Mouse (Mus musculus) left cerebral cortex, postnatal 4 days (tissue): ENCODE data around the gene Parp14. TPM values are rescaled to one million over a fixed set of nuclear protein-coding genes. Genes with fewer than 3 reads are reported as not detected.
A peak's percentile ranks its signal among the peaks of the same experiment; 100 is the strongest.
"Not testable (repeated sequence)": the region's sequence is repeated elsewhere in the genome, so short reads cannot be mapped to it uniquely, and the experiment has no call there.

Source experiments
- DNase-seq: peaks from one replicate; pipeline ENCODE4 v3.0.0-alpha.2; 2022
- intact Hi-C: fragments of 180-260 bp; cut with DNase I; formaldehyde crosslinking; loops from one replicate; pipeline ENCODE4 v1.15.1; 2025
- total RNA-seq, 2 experiments: library from RNA; stranded (reverse); gene quantifications; 2 replicates each; pipeline ENCODE4 v1.2.3; 2021

The Parp14 gene
- total RNA-seq = 1 to 10 TPM in 1 of 2 experiments, under 1 TPM in 1; 0.60 to 1.3 TPM

DNA sequence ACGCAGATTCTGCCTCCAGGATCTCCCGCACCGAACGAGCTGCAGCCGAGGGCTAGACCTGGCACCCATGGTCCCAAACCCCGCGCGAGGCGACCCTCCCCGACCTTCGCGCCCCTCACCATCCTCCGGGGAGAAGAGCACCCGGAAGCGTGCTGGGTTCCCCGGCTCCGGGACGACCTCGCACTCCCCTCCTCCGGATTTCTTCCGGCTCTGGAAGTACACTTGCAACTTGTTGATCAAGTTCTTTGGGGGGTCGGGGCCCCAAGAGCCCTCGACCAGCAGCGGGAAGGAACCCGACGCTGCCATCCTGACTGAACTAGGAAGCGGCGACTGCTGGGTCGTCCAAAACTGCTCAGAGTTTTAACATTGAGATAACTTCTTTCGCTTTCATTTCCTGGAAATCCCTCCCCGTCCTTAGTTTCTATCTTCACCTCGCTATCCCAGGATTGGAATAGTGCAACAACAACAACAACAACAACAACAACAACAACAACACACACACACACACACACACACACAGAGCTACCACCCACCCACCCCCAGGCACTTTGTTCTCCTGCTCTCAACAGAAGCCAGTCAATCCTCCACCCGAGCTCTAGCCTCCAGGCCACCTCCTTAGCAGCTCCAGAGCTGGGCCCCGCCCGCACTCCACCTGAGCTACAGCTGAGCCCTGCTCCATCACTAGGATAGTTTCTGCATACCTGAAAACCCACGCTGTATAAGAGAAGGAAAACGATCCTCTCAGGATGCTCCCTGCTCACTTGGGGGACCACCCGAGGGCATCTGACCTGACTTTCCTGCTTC is at the start of gene Parp14:
TSS of gene Parp14 (minus strand) at position 497 of the 804 bp plus-strand sequence.
- intact Hi-C loops = no loop called here
- DNase-seq = no peak

DNA sequence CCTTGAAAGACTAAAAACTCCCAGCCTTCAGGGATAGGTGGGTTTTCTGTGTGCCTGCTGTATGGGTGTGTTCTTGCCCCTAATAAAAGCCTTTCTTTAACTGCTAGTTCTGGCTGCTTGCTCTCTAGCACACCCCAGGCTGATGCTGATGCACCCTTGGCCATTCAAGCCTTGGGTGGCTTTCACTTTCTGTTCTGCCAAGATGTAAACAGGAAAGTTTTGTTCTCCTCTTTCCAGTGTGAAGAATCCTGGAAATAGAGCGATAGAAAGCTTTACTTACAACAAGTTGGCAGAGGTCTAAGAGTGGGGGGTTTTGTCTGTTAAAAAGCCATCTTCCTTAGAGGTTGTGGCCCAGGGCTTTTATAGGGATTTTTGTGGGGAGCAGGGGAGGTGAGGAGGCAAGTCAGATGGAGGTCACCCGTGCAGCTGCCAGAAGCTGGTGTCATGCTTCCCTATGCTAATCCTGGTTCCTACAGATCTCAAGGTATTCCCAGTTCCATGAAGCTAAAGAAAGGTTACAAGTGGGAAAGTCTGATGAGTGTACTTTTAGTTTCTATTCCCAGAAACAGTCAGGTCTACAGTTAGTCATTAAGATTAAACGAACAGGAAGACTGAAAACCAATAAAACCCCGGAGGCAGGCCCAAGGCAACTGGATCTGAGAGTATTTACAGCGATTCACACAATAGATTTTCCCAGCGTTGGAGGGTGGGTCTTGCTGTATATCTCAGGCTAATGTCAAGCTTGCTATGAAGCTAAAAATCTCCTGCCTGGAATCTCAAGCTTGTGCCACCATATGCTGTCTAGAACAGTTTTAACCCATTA is 47.6 kb upstream of the Parp14 start:
- intact Hi-C loops = no loop called here
- no peak for DNase-seq

DNA sequence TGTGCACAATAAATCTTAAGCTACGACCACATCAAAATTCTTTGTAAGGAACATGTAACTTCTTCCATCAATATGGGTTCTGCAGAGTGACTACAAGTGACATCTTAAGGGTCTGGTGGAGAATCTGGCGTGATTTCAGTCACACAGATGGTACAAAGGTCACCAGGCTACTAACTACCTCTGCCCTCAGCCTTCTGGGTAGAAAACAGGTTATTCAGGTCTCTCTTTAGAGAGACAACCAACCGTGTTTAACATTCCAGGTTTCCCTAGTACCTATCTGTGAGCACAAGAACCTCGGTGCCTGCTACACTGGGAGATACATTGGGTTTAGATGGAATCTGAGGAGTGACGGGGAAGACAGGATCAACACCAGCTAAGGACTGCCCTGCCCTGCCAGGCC is 43.0 kb upstream of the Parp14 start:
- intact Hi-C loops = no loop called here
- no peak for DNase-seq

- DNase-seq = no peak
- intact Hi-C loops = no loop called here
Observed at GRCm38 (mm10) chr16:35913526-35913925, 42.2 kb upstream of the Parp14 start.

- no peak for DNase-seq
Observed at GRCm38 (mm10) chr16:35911449-35911848, 40.1 kb upstream of the Parp14 start.

GRCm38 (mm10) chr16:35907432-35908201 is 36.3 kb upstream of the Parp14 start:
- intact Hi-C loops = no loop called here
- DNase-seq = no peak

More at GRCm38 (mm10) chr16:35911449-35911848, 40.1 kb upstream of the Parp14 start:
- intact Hi-C loops = no loop called here

DNA sequence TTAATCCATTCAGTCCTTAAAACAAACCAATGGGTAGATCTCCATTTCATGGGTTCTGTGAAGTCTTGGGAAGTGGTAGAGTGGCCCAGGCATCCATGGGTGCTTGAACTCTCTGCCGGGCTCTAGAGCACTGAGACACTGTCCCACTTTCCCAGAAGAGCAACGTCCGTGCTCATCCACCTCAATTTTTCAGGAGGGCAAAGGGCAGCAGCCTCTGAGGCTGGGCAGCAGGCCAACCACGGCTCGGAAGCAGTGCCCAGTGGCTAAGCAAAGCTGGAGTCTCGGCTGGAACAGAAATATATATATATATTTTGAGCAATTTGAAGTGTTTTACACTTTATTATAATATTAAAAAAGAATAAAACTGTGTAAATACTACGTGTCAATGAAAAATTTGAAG is 35.5 kb upstream of the Parp14 start:
- DNase-seq = no peak
- intact Hi-C loops = no loop called here

DNA sequence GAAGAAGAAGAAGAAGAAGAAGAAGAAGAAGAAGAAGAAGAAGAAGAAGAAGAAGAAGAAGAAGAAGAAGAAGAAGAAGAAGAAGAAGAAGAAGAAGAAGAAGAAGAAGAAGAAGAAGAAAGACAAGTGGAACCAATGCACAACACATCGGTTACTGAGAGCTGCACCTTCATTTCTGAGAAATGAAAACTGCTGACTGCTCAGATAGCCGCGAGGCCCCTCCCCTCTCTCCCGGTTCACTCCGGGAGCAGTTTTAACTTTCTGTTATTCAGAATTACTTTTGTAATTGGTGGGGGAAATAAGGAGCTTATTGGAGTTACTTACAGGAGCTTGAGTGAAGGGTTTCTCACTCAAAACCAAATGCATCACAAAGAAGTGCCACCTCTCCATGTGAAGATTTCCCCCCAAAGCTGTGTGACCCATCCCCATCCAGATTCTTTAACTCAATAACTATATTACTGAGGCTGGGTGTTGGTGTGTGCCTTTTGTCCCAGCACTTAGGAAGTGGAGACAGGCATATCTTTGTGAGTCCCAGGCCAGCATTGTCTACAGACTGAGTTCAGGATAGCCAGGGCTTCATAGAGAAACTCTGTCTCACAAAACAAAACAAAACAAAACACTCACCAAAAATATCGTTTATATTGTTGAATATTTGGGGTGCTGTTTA is 34.6 kb upstream of the Parp14 start:
- no peak for DNase-seq
- intact Hi-C loops = no loop called here

DNA sequence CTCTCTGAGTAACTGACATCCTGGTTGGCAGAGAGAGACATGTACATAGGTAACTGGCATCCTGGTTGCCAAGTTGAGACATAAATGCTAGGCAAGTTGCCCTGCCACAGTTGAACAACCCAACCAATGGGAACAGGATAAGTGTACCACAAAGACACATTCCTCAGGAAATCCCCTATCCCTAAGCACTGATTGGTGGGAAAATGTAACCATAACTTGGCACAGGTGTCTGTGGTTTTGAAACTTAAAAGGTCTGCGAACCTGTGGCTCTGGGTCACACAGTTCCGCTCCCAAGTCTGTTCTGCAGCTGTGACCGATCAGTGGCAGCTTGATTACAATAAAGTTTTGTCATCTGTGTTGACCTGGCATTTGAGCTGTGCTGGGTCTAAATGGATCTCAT is 34.0 kb upstream of the Parp14 start:
- intact Hi-C loops = no loop called here
- no peak for DNase-seq

GRCm38 (mm10) chr16:35904121-35904736 is 32.9 kb upstream of the Parp14 start:
- intact Hi-C loops = no loop called here
- DNase-seq = no peak

- intact Hi-C loops = no loop called here
- DNase-seq = no peak
Observed at GRCm38 (mm10) chr16:35903014-35903640, 31.8 kb upstream of the Parp14 start.

DNA sequence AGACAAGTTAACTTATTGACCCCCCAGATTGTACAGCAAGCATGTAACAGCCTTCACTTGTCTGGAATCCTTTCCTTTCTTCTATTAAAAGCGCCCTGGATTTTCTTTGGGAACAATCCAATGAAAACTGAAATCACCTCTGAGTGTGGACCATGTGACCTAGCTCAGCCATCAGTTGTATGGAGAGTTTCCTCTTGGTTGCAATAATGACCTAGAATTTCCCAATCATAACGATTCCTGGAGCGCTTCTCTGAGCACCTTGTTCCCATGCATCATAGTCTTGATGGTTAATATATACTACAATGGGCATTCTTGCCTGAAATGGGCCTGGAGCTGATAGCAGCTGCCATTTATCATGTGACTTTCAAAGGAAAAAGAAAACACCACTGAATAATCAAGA is 29.2 kb upstream of the Parp14 start:
- intact Hi-C loops = no loop called here
- no peak for DNase-seq

GRCm38 (mm10) chr16:35894997-35895396 is 23.7 kb upstream of the Parp14 start:
- DNase-seq = no peak

GRCm38 (mm10) chr16:35891603-35892002 is 20.3 kb upstream of the Parp14 start:
- intact Hi-C loops, DNase-seq: not testable (repeated sequence)

More at GRCm38 (mm10) chr16:35894997-35895396, 23.7 kb upstream of the Parp14 start:
- intact Hi-C loops = no loop called here

DNA sequence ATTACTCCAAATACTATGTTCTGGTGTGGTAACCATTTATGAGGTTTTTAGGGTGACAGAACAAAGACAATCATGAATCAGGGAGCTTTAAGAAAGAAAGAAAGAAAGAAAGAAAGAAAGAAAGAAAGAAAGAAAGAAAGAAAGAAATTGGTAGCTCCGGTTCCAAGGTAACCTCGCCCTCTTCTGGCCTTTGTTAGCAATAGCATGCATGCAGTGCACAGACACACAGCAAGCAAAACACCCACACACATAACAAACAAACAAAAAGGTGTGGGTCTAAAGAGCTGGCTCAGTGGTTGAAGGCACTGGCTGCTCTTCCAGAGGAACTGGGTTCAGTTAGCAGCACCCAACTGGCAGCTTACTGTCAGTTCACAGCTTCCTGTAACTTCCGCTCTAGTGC is 19.3 kb upstream of the Parp14 start:
- intact Hi-C loops = no loop called here
- DNase-seq = no peak

DNA sequence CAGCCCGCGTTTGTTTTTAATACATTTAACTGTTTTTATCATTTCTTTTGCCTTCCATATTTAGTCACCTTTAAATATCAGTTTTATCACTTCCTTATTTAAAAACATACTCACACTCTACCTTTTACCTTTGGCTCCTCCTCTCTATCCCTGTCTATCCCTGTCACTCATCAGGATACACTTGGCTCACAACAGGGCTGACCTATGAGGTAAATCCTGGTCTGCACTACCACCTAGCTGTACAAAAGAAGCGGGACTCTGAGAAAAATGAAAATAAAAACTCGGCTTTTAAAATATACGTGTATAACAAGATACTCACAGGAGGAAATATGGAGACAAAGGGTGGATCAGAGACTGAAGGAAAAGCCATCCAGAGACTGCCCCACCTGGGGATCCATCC is 17.6 kb upstream of the Parp14 start:
- intact Hi-C loops = no loop called here
- no peak for DNase-seq

DNA sequence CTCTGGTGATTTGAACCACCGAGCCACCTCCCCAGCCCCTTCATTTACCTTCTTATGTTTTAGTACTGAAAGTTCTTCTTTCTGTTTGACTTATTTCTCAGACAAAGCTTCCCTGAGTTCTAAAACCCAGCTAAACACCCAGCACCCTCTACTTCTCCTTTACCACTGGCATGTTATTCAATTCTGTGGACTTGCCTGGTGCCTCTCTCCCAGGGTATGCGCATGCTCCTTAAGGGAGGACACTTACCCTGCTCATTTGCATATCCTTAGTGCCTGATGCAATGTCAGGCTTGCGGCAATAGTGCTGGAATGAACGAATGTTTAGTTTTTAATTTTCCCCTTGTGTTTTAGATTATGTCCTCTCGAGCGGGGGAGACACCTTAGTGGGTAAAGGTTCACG is 16.8 kb upstream of the Parp14 start:
- no peak for DNase-seq
- intact Hi-C loops = no loop called here

DNA sequence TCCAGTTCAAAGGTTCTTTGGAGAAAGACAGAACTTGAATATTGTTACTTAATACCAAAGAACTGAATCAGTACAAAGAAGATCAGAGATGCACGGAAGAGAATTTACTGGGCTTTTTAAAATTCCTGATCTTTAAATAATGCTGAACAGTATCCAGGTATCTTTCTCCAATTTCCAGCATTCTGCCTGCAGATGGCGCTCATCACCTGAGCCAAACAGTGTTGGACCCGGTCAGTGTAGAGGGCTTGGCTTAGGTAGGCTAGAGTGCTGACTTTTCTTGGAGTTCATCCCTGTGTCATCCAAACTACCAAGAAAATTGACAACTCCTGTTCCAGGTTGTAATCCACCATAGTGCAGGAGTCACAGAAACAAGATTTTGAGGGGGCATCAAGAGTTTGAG is 3.1 kb upstream of the Parp14 start:
- peak; percentile 36 for DNase-seq
- intact Hi-C loops = no loop called here

DNA sequence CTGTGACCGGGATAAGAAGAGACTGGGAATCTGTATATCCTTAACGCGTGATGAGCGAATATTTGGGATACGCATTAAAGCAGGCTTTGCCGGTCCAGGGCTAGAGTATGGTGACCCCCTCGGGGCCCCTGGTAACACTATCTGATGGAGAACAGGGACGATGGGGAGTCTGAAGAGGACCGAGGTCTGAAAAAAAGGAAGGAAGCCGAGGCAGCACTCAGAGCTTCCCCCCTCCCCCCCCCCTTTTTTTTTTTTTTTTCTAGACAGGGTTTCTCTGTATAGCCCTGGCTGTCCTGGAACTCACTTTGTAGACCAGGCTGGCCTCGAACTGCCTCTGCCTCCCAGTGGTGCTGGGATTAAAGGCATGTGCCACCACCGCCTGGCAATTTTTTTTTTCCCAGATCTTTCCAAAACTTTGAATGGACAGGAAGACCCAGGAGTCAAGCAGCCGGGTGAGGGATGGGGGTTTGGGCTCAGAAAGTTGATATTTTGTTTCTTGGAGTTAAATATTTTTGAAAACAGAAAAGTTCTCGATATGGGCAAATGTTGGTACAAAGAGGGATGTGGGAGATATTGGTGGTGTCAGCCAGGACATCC is 1.2 kb upstream of the Parp14 start:
- DNase-seq = no peak
- intact Hi-C loops = no loop called here
